Mouse (Mus musculus) liver, embryonic 12.5 days (tissue): ENCODE measurements around the gene Ikzf2. TPM values are rescaled to one million over a fixed set of nuclear protein-coding genes. Genes with fewer than 3 reads are reported as not detected.

Experiments
- ATAC-seq: fragments of 200-750 bp; cut with Nextera tagmentation; 2 replicates; pipeline ENCODE4 v1.8.0; 2017; ENCODE audit warnings: moderate number of reproducible peaks, mild to moderate bottlenecking, moderate library complexity
- H3K27ac ChIP-seq: fragments of 300-500 bp; sonication (generic); 2 replicates; pipeline ENCODE4 v1.5.1; 2016; ENCODE audit warnings: mild to moderate bottlenecking
- H3K27me3 ChIP-seq: fragments of 300-500 bp; sonication (generic); replicated peaks from 2 replicates; pipeline ENCODE4 v1.6.1; 2016; ENCODE audit warnings: mild to moderate bottlenecking, moderate library complexity
- H3K36me3 ChIP-seq: fragments of 300-500 bp; sonication (generic); 2 replicates; pipeline ENCODE4 v1.6.1; 2016; ENCODE audit warnings: mild to moderate bottlenecking, moderate library complexity
- H3K4me1 ChIP-seq: fragments of 300-500 bp; sonication (generic); 2 replicates; pipeline ENCODE4 v1.6.1; 2016
- H3K4me2 ChIP-seq: fragments of 300-500 bp; sonication (generic); 2 replicates; pipeline ENCODE4 v1.6.1; 2016; ENCODE audit warnings: mild to moderate bottlenecking, moderate library complexity
- H3K4me3 ChIP-seq: fragments of 300-500 bp; sonication (generic); 2 replicates; pipeline ENCODE4 v1.5.1; 2016; ENCODE audit warnings: mild to moderate bottlenecking, moderate library complexity
- H3K9ac ChIP-seq: fragments of 300-500 bp; sonication (generic); 2 replicates; pipeline ENCODE4 v1.6.1; 2016; ENCODE audit warnings: mild to moderate bottlenecking, moderate library complexity
- H3K9me3 ChIP-seq: fragments of 300-500 bp; sonication (generic); replicated peaks from 2 replicates; pipeline ENCODE4 v1.6.1; 2016; ENCODE audit warnings: mild to moderate bottlenecking, moderate library complexity
- whole genome bisulfite sequencing: fragments of 180-500 bp; shearing (Covaris S2); methylation state at CpG from one replicate; pipeline ENCODE4 v1.1.7; 2016; ENCODE audit not compliant: insufficient replicate concordance; 5-methylcytosine and 5-hydroxymethylcytosine counted together
- polyA plus RNA-seq: library from polyadenylated mRNA; unstranded; fragments of >200 nt; fragmentation: Nextera tagmentation; extraction: Ambion mirVana; gene quantifications from 2 replicates; pipeline ENCODE4 v1.2.1, GENCODE M21; 2016

Ikzf2 gene
- polyA plus RNA-seq, 1 experiment from 2014 or later: 1.6 TPM

DNA sequence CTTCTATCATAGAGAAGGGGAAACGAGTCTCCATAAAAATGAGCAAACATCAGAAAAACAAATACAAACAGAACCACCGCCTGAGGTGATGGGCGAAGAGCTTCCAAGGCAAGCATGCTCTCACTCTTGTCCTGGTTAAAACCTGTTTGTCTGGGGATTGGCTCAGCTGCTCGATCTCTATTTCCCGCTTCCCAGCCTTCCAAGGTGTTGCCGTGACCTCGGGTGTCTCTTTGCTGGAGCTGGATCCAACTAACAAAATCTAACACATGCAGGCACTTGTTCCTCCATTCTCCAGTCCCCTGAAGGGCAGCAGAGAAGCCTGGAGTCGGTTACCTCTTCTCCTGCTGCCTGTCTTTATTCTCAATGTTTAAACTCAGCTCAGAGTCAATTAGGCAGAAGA is 57.5 kb downstream of the Ikzf2 start:
- no peak overlapping the region for H3K4me2 ChIP-seq
- no peak for ATAC-seq
- no peaks in the 10 kb centered on the region for H3K36me3 ChIP-seq
- no peaks in the 10 kb centered on the region for H3K9me3 ChIP-seq
- H3K27me3 ChIP-seq: no peaks in the 10 kb centered on the region
- H3K9ac ChIP-seq: no peak overlapping the region
- H3K4me3 ChIP-seq: no peak overlapping the region
- 72% methylated on average over 8 of the region's 8 CpGs for WGBS
- H3K27ac ChIP-seq: no peak overlapping the region
- H3K4me1 ChIP-seq: peaks cover 5% of the 10 kb centered on the region

DNA sequence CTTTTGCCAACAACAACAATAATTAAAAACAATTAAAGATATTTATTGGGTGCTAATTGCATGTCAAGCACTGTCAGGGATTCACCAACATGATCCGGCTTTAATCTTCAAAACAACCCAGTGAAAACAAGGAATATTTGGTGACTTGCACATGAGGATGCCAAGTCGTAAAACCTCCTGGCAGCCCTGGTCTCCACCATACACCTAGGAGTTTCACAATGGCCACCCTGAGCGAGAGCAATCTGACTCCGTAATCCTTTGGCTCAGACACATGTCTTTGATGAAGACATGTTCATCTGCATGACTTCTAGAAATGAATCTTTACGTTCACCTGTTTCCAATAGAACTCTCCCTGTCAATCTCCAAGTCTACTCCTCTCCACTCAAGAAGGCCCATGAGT is 75.0 kb downstream of the Ikzf2 start:
- Histone ChIP-seq H3K9ac (no peak overlapping the region), H3K36me3 (no peaks in the 10 kb centered on the region), H3K4me3 (no peak overlapping the region), H3K27ac (no peak overlapping the region), H3K27me3 (no peaks in the 10 kb centered on the region), H3K4me1 (0 out of 2 replicates have a peak, but pooled peaks cover 5% of the 10 kb centered on the region), H3K4me2 (no peak overlapping the region), H3K9me3 (no peaks in the 10 kb centered on the region)
- no peak for ATAC-seq
- WGBS: 78% methylated on average over 5 of the region's 5 CpGs

DNA sequence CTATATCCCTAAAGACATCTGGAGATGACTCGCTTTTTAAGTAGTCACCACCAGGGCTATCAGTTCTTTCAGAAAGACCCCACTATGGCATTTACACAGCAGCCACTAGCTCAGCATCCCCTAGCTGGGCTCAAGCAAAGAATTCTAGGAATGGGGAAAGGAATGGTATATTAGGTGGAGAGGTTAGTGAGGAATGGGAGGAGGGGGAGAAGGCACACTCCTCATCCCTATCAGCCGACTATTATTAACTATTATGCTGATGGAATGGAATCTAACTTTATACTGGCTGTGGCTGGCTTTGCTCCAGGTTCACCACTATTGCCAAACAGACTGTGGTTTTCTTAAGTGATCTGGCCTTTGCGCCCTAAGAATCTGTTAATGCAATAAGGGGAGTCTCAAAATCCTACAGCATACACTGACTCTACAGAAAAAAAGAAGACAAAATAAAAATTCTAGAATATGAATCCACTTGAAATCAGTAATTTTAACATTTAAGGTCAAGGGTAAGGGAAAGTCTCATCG is 75.8 kb downstream of the Ikzf2 start:
- Histone ChIP-seq H3K27me3 (no peaks in the 10 kb centered on the region), H3K27ac (no peak overlapping the region), H3K4me1 (peaks cover 5% of the 10 kb centered on the region; the same call in 1 of the 2 replicates), H3K9ac (no peak overlapping the region), H3K4me3 (no peak overlapping the region), H3K36me3 (no peaks in the 10 kb centered on the region), H3K9me3 (no peaks in the 10 kb centered on the region), H3K4me2 (no peak overlapping the region)
- WGBS: 78% methylated on average over 4 of the region's 4 CpGs
- ATAC-seq: no peak

DNA sequence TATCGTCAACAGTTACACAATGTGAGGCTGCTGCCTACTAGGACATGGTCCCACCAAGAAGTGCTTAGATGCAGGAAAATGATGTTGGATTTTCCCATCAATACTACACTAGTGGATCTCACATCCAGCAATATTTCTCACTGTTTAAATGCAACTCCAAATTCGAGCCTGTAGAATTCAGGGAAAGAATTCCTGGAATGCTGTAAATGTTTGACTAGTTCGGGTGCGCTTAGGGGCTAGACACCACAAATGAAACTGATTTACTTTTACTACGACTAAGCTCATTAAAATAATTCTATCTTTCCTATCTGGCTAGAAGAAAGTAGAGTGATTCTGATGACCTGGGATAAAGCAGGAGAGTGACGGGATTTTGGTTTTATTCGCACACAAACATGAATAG is 76.3 kb downstream of the Ikzf2 start:
- Histone ChIP-seq H3K4me1 (peaks cover 5% of the 10 kb centered on the region; the same call in 1 of the 2 replicates), H3K36me3 (no peaks in the 10 kb centered on the region), H3K9me3 (no peaks in the 10 kb centered on the region), H3K9ac (no peak overlapping the region), H3K4me3 (no peak overlapping the region), H3K27ac (no peak overlapping the region), H3K27me3 (no peaks in the 10 kb centered on the region), H3K4me2 (no peak overlapping the region)
- WGBS: 66% methylated on average over 7 of the region's 7 CpGs
- no peak for ATAC-seq

DNA sequence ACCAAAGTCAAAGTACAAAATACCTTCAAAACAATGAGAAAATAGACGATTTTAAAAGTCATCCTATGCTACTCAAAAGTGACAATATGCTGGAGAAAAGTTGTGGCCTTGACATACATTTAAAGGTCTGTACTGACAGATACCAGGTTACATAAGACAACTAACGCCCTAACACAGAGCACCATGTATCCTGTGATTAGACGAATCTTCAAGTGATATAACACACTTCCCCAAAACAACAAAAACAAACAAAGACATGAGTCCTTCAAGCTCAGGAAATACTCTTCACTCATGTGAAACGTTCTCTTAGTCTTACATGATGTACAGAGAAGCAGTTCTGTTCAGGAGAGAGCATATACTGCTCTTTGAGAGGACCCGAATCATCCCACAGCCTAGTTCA is 78.2 kb downstream of the Ikzf2 start:
- H3K27ac ChIP-seq: no peak overlapping the region
- WGBS: 26% methylated on average over 5 of the region's 5 CpGs
- peaks cover 8% of the 10 kb centered on the region; the same call in 1 of the 2 replicates for H3K4me1 ChIP-seq
- no peak overlapping the region for H3K4me3 ChIP-seq
- no peak for ATAC-seq
- H3K9ac ChIP-seq: no peak overlapping the region
- H3K27me3 ChIP-seq: no peaks in the 10 kb centered on the region
- no peaks in the 10 kb centered on the region for H3K36me3 ChIP-seq
- H3K4me2 ChIP-seq: no peak overlapping the region
- H3K9me3 ChIP-seq: no peaks in the 10 kb centered on the region

DNA sequence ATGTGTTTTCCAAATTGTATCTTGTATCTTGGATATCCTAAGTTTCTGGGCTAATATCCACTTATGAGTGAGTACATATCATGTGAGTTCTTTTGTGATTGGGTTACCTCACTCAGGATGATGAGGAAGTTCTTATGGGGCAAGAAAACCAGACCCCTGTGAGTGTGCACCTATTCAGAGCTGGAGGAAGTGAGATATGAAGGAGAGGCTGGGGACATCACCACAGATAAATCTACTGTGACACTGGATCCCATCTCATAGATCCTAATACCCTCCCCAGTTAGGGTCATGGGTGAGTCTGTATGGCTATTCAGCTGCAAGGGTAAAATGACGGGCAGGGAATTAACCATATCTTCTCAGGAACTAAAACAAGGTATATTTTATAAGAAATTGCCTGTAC is 80.2 kb downstream of the Ikzf2 start:
- Histone ChIP-seq H3K4me2 (no peak overlapping the region), H3K27ac (no peak overlapping the region), H3K36me3 (no peaks in the 10 kb centered on the region), H3K4me1 (peaks cover 8% of the 10 kb centered on the region; the same call in 1 of the 2 replicates), H3K4me3 (no peak overlapping the region), H3K9ac (no peak overlapping the region), H3K27me3 (no peaks in the 10 kb centered on the region), H3K9me3 (no peaks in the 10 kb centered on the region)
- 23% methylated on average over 1 of the region's 1 CpGs for WGBS
- ATAC-seq: no peak

DNA sequence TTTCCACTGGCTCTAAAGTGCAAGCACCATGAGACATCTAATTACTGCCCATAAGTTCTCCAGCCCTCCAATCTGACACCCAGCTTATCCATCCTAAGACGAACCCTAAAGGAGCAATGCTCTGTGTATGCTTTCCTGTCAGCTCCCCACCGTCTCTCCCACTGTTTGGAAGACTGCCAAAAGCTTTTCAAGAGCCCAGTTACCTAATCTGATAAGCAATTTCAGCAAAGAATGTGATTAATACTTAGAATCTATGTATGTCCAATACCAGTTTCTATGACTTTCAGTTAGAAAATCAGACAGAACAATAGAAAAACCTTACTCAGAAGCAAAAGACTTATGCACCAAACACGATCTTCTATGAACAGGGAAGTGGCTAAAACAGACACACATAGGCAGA is 82.8 kb downstream of the Ikzf2 start:
- peaks cover 8% of the 10 kb centered on the region; the same call in 1 of the 2 replicates for H3K4me1 ChIP-seq
- H3K4me3 ChIP-seq: no peak overlapping the region
- WGBS: 41% methylated on average over 3 of the region's 3 CpGs
- no peaks in the 10 kb centered on the region for H3K27me3 ChIP-seq
- no peaks in the 10 kb centered on the region for H3K36me3 ChIP-seq
- no peak for ATAC-seq
- no peak overlapping the region for H3K4me2 ChIP-seq
- H3K9me3 ChIP-seq: no peaks in the 10 kb centered on the region
- H3K27ac ChIP-seq: no peak overlapping the region
- H3K9ac ChIP-seq: no peak overlapping the region

DNA sequence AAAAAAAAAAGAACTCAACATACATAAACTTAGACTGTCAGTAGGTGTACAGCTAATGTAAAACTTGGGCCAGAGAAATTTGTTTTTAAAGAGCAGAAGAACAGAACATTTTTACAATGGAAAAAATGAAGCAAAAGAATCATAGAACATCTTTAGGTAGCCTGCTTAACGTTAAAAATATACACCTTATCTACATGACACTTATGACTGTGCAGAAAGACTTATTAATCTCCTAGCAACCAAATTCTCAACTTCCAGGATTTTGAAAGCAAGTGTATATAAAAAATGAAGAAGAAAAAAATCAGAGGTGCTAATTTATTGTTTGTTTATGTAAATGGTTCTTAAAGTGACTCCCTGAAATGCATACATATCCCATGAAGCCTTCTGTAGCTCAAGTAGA is 86.1 kb downstream of the Ikzf2 start:
- H3K9ac ChIP-seq: no peak overlapping the region
- H3K27ac ChIP-seq: no peak overlapping the region
- WGBS: 30% methylated on average over 1 of the region's 1 CpGs
- H3K27me3 ChIP-seq: no peaks in the 10 kb centered on the region
- H3K4me2 ChIP-seq: no peak overlapping the region
- H3K9me3 ChIP-seq: no peaks in the 10 kb centered on the region
- no peaks in the 10 kb centered on the region for H3K36me3 ChIP-seq
- no peak overlapping the region for H3K4me3 ChIP-seq
- ATAC-seq: no peak
- 0 out of 2 replicates have a peak, but pooled peaks cover 3% of the 10 kb centered on the region for H3K4me1 ChIP-seq

DNA sequence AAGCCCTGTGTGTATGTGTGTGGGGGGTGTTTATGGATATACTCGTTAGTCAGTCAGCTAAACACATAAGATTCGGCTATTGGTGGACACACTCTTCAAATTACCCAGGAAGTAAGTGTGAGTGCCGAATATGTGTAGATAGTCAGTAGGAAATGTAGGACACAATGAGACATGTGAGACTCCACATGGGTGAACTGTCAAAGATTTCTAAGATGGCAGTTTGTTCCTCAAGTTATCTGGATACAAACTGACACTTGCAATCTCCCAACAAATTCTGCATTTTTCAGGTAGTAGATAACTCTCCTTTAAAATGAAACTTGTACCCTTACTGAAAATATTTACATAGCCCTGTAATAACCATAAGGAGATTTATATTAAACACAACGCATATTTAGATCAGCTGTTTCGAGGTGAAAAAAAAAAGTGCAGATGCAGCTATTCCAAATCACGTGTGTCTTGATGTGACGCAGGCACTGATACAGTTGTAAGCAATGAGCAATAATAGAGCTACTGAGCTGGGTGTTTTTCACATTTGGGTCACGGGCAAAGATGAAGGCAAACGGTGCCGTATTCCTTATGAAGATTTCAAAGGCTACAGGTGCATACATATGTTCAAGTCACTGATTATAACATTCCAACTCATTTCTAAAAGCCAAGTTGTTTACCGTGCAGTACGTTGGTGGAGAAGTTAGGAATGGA is 87.8 kb downstream of the Ikzf2 start:
- H3K4me2 ChIP-seq: no peak overlapping the region
- H3K27me3 ChIP-seq: no peaks in the 10 kb centered on the region
- no peak overlapping the region for H3K27ac ChIP-seq
- no peaks in the 10 kb centered on the region for H3K36me3 ChIP-seq
- H3K9ac ChIP-seq: no peak overlapping the region
- 0 out of 2 replicates have a peak, but pooled peaks cover 3% of the 10 kb centered on the region for H3K4me1 ChIP-seq
- no peak for ATAC-seq
- H3K4me3 ChIP-seq: no peak overlapping the region
- no peaks in the 10 kb centered on the region for H3K9me3 ChIP-seq
- 76% methylated on average over 12 of the region's 12 CpGs for WGBS

DNA sequence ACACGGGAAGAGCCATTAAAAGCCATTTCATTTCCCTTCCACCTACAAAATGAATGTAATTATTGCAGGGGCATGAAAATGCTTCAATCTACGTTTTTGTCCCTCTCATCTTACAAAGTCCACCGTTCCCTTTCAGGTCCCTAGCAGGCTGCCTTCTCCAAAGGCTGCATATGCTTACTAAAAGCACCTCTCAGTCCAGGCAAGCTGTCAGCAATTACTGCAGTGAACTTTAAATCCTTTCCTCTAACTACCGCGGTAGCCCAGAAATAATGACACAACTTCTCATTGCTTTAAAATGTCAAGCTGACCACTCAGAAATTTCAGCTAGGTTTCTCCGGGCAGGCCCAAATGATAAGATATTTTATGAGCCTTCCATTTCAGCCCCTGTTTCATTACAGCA is 95.2 kb downstream of the Ikzf2 start:
- Histone ChIP-seq H3K9ac (no peak overlapping the region), H3K27ac (no peak overlapping the region), H3K4me1 (peaks cover 5% of the 10 kb centered on the region; the same call in 1 of the 2 replicates), H3K4me3 (no peak overlapping the region), H3K9me3 (no peaks in the 10 kb centered on the region), H3K36me3 (no peaks in the 10 kb centered on the region), H3K4me2 (no peak overlapping the region), H3K27me3 (no peaks in the 10 kb centered on the region)
- ATAC-seq: no peak
- 61% methylated on average over 6 of the region's 6 CpGs for WGBS

DNA sequence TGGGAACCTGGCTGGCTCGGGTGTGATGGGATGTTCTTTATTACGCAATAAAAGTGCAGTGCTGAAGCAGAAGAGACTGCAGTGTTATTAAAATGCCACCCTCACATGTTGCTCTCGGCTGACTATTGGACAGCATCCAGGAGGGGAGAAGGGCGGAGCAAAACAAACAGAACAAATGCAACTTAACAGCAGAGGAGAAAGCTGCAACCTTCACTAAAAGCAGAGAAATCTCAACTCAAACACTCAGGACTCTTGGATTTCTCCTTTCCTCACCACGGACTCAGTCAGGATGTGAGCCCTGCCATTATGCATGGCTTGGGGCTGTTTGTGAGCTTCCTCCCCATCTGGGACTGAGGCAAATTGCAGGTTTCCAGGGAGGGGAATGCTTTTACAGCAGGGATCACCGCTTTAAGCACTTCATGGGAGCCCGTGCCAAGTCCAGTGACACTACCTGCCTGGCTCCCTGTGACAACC is 95.7 kb downstream of the Ikzf2 start:
- H3K4me3 ChIP-seq: no peak overlapping the region
- H3K4me2 ChIP-seq: no peak overlapping the region
- H3K36me3 ChIP-seq: no peaks in the 10 kb centered on the region
- no peaks in the 10 kb centered on the region for H3K9me3 ChIP-seq
- H3K27me3 ChIP-seq: no peaks in the 10 kb centered on the region
- no peak for ATAC-seq
- 63% methylated on average over 7 of the region's 7 CpGs for WGBS
- H3K4me1 ChIP-seq: peaks cover 5% of the 10 kb centered on the region; the same call in 1 of the 2 replicates
- H3K9ac ChIP-seq: no peak overlapping the region
- no peak overlapping the region for H3K27ac ChIP-seq

DNA sequence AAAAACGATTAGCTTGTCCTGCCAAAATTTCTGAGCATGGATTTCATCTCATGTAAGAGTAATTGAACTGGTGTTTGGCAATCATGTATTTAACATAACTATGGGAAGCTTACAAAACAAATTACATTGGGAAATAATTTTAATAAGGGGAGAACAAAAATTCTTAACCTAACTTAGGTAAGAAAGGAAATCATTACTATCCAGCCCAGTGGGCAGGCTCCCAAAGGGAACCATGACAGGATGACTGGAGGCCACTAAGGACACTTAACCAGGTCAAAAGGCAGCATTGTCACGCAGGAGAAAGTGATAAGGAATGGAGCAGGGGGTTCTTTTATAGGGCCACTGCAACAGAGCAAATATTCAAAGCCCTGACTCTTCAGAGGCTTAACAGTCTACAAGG is 101.5 kb downstream of the Ikzf2 start:
- H3K9me3 ChIP-seq: no peaks in the 10 kb centered on the region
- no peak for ATAC-seq
- WGBS: 54% methylated on average over 2 of the region's 2 CpGs
- no peak overlapping the region for H3K4me3 ChIP-seq
- H3K9ac ChIP-seq: no peak overlapping the region
- no peaks in the 10 kb centered on the region for H3K27me3 ChIP-seq
- H3K4me1 ChIP-seq: peaks cover 10% of the 10 kb centered on the region
- no peak overlapping the region for H3K4me2 ChIP-seq
- no peaks in the 10 kb centered on the region for H3K36me3 ChIP-seq
- no peak overlapping the region for H3K27ac ChIP-seq
